Mouse (Mus musculus): ENCODE results near the gene Ntrk1. TPM values are rescaled to one million over a fixed set of nuclear protein-coding genes. Genes with fewer than 3 reads are reported as not detected.
"Not testable (repeated sequence)": the region's sequence is repeated elsewhere in the genome, so short reads cannot be mapped to it uniquely, and the experiment has no call there.

Ntrk1 gene
- 0.32 TPM in 1 of 3 replicates, not detected in the others for total RNA-seq (2017)

DNA sequence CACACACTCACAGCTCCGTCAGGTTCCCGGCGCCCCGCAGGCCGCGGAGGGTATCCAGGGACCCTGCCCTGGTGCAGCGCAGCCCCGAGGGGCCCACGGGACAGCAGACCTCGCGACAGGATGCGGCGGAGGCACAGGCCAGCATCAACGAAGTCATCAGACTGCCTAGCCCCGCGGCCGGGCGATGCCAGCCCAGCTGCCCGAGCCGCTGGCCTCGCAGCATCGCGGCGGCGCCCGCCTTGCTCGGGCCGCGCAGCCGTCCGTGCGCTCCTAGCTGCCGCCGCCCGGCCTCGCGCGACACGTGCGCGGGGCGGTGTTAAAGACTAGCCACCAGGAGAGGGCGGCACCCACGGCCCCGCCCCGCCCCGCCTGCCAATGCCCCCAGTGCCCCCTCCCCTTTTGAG, at the start of gene Ntrk1:
TSS of gene Ntrk1 (minus strand) at position 241 of the 404 bp plus-strand sequence.
- no peak for ATAC-seq (replicated peaks; ENCODE audit: insufficient number of reproducible peaks, low FRiP score, low TSS enrichment, poor library complexity, severe bottlenecking)

DNA sequence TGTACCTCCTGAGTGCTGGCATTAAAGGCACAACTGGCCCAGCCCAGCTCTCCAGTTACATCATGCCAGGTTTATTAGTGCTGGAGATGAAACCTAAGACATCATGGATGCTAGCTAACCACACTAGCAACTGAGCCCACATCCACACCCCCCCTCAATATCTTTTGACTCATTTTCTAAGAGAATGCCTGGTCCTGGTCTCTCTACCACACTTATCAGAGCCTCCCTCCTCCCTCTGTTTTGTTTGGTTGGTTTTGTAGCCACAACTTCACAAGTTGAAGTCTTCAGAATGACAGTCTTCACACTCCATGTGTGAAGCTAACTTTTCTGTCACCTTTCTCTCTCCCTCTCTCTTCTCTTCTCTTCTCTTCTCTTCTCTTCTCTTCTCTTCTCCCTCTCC, 45.9 kb upstream of the Ntrk1 start:
- ATAC-seq (replicated peaks; ENCODE audit: insufficient number of reproducible peaks, low FRiP score, low TSS enrichment, poor library complexity, severe bottlenecking), result peak; percentile 68; the same call in 1 of the 2 replicates

DNA sequence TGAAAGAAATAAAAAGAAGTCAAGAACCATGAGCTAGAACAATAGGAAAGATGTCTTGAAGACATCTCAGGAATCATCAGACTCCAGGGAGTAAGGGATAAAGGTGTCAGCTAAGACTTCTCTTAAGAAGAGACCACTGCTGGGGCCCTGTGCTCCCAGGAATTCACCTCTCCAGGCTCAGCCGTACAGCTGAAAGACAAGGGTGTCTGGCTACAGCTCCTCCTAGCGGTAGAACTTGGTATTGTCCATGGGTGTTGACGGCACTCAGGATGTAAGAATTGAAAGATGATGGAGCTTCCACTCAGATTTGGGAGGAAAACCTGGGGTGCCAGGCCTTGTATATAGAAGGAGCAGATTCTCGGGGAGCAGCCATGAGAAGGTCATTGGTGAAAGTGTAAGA, 43.7 kb upstream of the Ntrk1 start:
- peak; percentile 75 for ATAC-seq (replicated peaks; ENCODE audit: insufficient number of reproducible peaks, low FRiP score, low TSS enrichment, poor library complexity, severe bottlenecking)

DNA sequence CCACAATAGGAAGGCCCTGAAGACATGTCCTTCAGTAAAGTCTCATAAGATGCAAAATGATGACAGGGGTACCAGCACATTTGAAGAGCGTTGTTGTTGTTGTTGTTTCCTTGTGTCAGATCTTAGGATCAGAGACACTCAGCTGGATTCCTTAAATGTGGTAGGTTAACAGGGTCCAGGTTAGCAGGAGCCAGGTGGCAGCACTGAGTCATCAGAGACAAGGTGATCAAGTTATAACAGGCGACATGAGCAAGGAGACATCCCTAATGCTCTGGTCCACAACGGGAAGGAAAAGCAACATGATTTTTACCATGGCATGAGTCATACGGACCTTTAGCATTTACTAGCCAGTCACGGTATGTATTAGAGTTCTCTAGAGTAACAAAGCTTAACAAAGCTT, 38.5 kb upstream of the Ntrk1 start:
- ATAC-seq (replicated peaks; ENCODE audit: insufficient number of reproducible peaks, low FRiP score, low TSS enrichment, poor library complexity, severe bottlenecking), result no peak

DNA sequence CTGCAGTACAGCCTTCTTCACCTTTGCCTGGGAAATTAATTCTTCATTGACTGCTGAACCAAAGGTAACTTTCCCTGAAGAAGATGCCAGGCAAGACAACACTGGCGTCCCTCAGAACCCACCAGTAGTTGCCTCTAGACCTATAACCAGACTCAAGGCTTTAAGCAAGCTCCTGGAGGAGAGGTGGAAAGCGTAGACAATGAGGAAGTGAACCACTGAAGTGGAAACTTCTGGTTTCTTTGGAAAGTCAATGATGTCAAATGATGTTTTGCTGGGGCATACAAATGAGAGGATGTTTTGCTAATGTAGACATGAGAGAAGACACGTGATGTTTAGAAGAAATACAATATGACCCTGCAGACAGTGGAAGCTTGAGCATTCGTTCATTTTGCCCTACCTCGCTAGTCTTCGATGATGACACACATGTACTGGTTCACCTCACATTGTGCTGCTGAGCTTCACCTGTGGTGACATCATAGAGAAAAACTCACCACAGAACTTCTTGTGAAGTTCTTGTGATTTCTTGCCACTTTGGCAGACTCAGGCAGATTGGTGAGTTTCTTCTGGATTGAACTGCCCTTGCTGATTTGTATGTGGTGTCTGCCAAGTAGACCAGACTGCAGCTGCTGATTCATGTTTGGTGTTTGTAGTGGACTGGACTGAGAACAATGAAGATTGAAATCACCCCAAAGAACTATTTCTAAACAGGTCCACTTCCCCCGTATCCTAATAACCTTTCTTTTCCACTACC, 37.3 kb upstream of the Ntrk1 start:
- ATAC-seq (replicated peaks; ENCODE audit: insufficient number of reproducible peaks, low FRiP score, low TSS enrichment, poor library complexity, severe bottlenecking), result no peak

DNA sequence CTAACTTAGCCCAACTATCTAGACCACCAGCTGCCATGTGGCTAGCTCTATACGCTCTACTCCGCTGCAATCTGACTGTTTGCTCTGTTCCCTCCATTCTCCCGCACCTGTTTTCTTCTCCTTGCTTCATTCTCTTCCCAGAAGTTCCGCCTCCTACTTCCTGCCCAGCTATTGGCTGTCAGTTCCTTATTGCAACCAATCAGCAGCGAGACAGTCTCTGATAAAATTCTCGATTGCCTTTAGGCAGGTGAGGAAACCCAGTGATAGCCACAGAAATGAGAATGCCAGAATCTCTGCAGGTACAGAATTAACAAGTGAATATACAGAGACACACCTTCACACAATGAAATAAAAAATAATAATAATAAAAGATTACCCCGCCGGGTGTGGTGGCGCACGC, 34.1 kb upstream of the Ntrk1 start:
- ATAC-seq (replicated peaks; ENCODE audit: insufficient number of reproducible peaks, low FRiP score, low TSS enrichment, poor library complexity, severe bottlenecking), result no peak

DNA sequence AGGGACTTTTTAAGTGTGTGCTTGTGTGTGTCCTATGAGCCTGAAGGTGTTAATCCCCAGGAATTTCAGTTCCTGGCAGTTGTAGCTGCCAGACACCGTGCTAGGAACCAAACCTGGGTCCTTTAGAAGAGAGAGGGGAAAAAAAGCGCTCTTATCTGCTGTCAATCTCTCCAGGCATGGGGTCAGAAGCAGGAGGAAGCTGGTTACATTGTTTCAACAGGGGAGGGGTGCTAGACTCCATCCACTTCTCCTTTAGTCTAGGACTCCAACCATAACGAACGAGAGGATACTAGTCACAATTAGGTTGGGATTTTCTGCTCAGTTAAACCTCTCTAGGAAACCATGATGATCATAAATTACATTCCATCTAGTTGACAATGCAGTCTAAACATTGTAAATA, 33.5 kb upstream of the Ntrk1 start:
- ATAC-seq (replicated peaks; ENCODE audit: insufficient number of reproducible peaks, low FRiP score, low TSS enrichment, poor library complexity, severe bottlenecking), result no peak

DNA sequence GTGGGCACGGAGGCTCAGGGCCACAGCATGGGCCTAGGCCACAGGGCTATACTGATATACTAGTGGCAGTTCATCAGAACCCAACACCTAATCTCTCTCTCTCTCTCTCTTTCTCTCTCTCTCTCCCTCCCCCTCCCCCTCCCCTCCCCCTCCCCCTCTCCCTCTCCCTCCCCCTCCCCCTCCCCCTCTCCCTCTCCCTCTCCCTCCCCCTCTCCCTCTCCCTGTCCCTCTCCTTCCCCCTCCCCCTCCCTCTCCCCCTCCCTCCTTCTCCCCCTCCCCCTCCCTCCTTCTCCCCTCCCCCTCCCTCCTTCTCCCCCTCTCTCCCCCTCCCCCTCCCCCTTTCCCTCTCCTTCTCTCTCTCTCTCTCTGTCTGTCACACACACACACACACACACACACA, 29.2 kb upstream of the Ntrk1 start, which contains the start of gene Pear1:
TSS of gene Pear1 (minus strand) at position 101 of the 400 bp plus-strand sequence.
- not testable (repeated sequence) for ATAC-seq (replicated peaks; ENCODE audit: insufficient number of reproducible peaks, low FRiP score, low TSS enrichment, poor library complexity, severe bottlenecking)

DNA sequence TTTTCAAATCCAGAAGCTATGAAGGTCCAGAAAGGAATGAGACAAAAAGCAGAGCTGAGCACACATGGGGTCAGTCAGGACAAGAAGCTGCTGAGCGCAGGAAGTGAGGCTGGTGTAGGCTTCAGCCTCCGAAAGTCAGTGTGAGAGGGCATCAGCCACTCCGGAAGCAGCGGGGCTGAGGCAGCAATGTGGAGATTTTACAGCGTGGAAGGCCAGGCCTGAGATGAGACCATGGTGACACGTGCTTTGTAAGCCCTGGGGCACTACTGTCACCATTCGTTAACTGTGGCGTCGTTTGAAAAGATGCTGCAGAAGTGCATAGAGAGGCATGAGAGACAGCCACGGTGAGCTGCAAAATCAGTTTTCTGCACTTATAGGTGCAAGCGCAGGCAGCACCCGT, 23.3 kb upstream of the Ntrk1 start:
- ATAC-seq (replicated peaks; ENCODE audit: insufficient number of reproducible peaks, low FRiP score, low TSS enrichment, poor library complexity, severe bottlenecking), result no peak

DNA sequence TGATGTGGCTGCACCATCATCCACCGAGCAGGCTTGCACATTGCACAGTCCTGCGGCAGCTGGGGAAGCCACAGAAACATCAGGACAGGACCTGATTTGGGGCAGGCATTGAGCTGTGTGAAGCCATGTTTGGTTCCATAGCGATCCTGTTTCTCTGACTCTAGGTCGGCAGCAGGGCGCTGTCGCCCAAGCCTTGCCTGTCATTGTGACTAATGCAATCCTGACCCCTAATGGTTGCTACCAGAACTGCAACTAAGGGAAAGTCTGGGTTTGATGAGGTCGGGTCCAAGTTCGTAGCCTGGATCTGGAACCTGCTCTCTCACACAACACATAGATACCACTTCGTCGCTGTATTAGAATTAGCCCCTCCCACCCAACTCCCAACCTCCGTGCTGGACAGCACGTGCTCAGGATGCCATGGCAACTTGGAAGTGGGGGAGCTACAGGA, 21.7 kb upstream of the Ntrk1 start:
- ATAC-seq (replicated peaks; ENCODE audit: insufficient number of reproducible peaks, low FRiP score, low TSS enrichment, poor library complexity, severe bottlenecking), result peak; percentile 85

DNA sequence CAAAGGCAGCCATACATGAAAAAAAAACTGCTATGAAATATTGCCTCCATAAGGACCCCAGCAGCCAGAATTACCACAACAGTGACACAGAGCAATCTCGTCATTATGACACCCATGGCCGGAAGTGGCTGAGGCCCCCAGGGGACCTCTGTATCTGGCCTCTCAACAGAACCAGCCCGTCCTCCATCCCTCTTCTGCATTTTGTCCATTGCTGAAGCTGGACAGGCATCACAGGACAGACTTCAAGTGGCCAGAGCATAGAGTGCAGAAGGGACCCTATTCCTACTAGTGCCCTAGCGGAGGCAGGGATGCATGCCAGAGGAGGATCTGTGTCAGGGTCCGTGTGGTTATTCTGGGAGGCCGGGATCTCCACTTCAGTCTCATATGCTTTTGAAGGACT, 21.2 kb upstream of the Ntrk1 start:
- ATAC-seq (replicated peaks; ENCODE audit: insufficient number of reproducible peaks, low FRiP score, low TSS enrichment, poor library complexity, severe bottlenecking), result no peak

DNA sequence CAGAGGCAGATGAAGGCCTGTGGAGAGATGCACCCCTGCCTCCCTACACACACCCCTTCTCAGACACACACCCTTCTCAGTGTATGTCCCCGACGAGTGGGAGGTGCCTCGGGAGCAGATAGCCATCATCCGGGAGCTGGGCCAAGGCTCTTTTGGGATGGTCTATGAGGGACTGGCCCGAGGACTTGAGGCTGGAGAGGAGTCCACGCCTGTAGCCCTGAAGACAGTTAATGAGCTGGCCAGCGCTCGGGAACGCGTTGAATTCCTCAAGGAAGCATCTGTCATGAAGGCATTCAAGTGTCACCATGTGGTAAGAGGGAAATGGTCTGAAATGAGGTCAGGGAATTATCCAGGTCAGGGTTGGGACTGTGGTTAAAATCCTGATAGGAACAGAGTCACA, 17.9 kb upstream of the Ntrk1 start:
- no peak for ATAC-seq (replicated peaks; ENCODE audit: insufficient number of reproducible peaks, low FRiP score, low TSS enrichment, poor library complexity, severe bottlenecking)

DNA sequence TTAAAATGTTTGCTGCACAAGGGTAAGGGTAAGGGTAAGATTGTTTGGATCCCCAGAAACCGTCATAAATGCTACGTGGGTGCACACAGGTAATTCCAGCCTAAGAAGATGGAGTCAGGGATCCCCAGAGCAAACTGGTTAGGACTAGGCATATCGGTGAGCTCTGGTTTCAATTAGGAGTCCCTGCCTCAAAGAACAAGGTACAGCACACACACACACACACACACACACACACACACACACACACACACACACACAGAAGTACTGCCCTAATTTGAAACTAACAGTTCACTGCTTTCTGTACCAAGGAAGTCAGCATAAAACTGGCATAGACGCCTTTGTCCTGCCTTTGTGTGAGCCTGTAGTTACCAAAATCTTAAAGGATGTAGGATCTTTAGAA, 17.5 kb upstream of the Ntrk1 start:
- no peak for ATAC-seq (replicated peaks; ENCODE audit: insufficient number of reproducible peaks, low FRiP score, low TSS enrichment, poor library complexity, severe bottlenecking)

DNA sequence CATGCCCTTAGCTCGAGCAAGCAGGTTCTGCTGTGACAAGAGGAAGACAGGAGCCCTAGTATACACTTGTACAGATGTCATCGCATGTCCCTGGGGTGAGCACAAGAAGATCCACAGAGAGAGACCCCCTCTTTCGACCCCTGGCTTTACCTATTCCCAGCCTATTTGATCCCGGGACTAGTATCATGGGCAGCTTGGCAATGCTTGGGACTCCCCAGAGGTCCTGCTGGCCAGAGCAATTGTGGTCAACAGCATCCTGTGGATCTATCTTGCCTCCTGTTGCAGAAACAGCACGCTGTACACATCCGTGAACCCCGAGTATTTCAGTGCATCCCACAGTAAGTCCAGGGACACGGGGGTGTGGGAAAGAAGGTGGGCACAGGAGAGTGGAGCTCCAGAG, 16.3 kb upstream of the Ntrk1 start:
- no peak for ATAC-seq (replicated peaks; ENCODE audit: insufficient number of reproducible peaks, low FRiP score, low TSS enrichment, poor library complexity, severe bottlenecking)

DNA sequence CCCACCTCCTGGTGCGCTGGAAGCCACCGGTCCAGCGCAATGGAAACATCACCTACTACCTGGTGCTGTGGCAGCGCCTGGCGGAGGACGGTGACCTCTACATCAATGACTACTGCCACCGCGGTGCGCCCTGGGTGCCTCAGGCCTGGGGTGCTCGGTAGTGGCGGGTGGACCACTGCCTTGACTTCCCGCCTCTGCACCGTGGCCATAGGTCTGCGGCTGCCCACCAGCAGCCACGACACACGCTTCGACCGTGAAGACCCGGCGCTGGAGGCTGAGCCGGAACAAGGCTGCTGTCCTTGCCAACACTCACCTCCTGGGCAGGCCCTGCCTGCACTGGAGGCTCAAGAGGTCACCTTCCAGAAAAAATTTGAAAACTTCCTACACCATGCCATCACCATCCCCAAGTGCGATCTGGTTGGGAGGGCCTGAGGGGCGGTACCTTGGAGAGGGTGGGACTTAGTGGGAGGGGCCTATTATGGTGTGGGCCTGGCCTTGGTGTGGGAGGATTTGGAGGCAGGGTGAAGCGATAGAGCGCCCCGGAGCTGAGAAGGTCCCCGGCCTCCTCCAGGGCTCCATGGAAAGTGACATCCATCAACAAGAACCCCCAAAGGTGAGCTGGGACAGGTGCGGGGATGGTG, 14.5 kb upstream of the Ntrk1 start:
- no peak for ATAC-seq (replicated peaks; ENCODE audit: insufficient number of reproducible peaks, low FRiP score, low TSS enrichment, poor library complexity, severe bottlenecking)

DNA sequence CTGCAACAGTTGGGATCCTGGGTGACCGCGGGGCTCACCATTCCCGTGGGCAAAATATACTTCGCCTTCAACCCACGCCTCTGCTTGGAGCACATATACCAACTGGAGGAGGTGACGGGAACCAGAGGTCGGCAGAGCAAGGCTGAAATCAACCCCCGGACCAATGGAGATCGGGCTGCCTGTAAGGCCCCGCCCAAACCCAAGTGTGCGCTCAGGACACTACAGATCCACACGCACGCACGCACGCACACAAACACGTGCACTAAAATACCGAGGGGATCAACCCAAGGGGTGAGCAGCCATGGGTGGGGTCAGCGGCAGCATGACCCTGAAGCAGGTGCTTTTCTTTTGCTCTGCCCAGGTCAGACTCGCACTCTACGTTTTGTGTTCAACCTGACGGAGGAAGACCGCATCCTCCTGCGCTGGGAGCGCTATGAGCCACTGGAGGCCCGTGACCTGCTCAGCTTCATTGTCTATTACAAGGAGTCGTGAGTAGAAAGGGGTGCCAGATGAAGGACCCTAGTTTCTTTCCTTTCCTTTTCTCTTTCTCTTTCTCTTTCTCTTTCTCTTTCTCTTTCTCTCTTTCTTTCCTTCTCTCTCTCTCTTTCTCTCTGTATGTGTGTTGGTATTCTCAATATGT, 9.2 kb upstream of the Ntrk1 start:
- no peak for ATAC-seq (replicated peaks; ENCODE audit: insufficient number of reproducible peaks, low FRiP score, low TSS enrichment, poor library complexity, severe bottlenecking)

DNA sequence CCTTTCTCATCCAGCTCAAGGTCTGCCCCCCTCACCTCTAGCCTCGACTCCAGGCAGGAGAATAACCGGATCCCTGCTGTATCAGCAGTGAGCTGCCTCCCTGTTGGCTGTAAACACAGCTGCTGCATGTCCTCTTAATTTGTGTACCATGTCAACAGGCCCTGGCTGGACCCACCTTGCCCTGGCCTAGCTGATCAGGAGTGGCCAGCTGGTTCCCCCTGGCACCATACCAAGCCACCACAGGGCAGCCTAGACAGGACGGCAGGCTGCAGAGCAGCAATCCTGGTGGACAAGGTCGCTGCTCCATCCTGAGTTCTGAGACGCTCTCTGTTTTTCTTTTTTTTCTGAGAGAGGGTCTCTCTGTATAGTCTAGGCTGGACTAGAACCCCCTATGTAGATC, 6.7 kb upstream of the Ntrk1 start:
- no peak for ATAC-seq (replicated peaks; ENCODE audit: insufficient number of reproducible peaks, low FRiP score, low TSS enrichment, poor library complexity, severe bottlenecking)

DNA sequence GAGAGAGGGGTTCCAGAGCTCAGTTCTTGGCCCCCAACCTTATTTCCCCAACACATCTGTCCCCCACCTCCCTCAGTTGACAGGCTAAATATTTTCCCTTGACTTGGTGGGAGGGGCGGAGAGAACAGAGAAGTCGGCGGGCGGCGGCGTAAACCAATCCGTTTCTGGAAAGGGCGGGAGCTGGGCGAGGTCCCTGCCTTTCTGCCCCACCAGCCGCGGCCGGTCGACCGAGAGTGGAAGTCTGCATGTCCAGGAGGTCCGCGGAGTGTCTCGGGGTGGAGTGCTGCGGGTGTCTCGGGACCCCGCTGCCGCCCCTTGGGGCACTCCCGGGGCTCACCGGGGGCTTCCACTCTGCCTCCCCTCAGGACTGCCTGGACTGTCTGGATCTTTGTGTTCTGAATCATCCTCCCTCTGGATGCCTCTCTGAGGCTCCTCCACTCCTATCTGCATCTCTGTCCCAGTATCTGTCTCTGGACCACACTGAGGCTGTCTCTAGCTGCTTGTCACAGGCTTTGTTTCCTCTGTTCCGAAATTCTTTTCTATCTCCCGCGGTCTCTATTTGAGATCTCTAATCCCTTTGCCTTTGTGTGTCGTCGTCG, 1.9 kb upstream of the Ntrk1 start, which contains the start of gene Insrr:
TSS of gene Insrr (plus strand) at position 216 of the 599 bp plus-strand sequence.
- ATAC-seq (replicated peaks; ENCODE audit: insufficient number of reproducible peaks, low FRiP score, low TSS enrichment, poor library complexity, severe bottlenecking), result no peak
